Mouse (Mus musculus): Measurements from ENCODE around the gene Gm4924. TPM values are rescaled to one million over a fixed set of nuclear protein-coding genes. Genes with fewer than 3 reads are reported as not detected.
A peak's percentile ranks its signal among the peaks of the same experiment; 100 is the strongest.

Gene Gm4924
- total RNA-seq (2021) = 1 to 10 TPM; 1.6 to 1.9 TPM
- long read RNA-seq, experiment 1, partial matches to known transcripts = 0 of 1 reads
- long read RNA-seq, experiment 1, other reads (novel, unspliced or antisense) = 1 of 1 reads
- long read RNA-seq, experiment 2, partial matches to known transcripts = 0 of 1 reads
- long read RNA-seq, experiment 2, other reads (novel, unspliced or antisense) = 1 of 1 reads

GRCm38 (mm10) chr10:82354083-82355010, at the start of gene Gm4924:
Gene Gm4924, plus strand, starts transcription at chr10:82354255.
- DNase-seq = peak; percentile 70
- intact Hi-C loops (cut with DNase I; ENCODE audit: low total_unique reads) = no loop called here

GRCm38 (mm10) chr10:82316482-82316881, 37.6 kb upstream of the Gm4924 start, which contains the start of gene 4932415D10Rik:
Gene 4932415D10Rik, minus strand, starts transcription at chr10:82316582.
- no peak for DNase-seq
- intact Hi-C loops (cut with DNase I; ENCODE audit: low total_unique reads) = no loop called here

- intact Hi-C loops (cut with DNase I; ENCODE audit: low total_unique reads) = no loop called here
- DNase-seq = no peak
These were observed 33.9 kb upstream of the Gm4924 start for GRCm38 (mm10) chr10:82320134-82320533.

- intact Hi-C loops (cut with DNase I; ENCODE audit: low total_unique reads) = no loop called here
- no peak for DNase-seq
These were observed 24.2 kb upstream of the Gm4924 start for GRCm38 (mm10) chr10:82329826-82330225.

- intact Hi-C loops (cut with DNase I; ENCODE audit: low total_unique reads) = no loop called here
- no peak for DNase-seq
These were observed 1.3 kb downstream of the Gm4924 start for GRCm38 (mm10) chr10:82355401-82355800.

GRCm38 (mm10) chr10:82361911-82362310, 7.9 kb downstream of the Gm4924 start:
- intact Hi-C loops (cut with DNase I; ENCODE audit: low total_unique reads) = no loop called here
- DNase-seq = no peak

GRCm38 (mm10) chr10:82382992-82383391, 28.9 kb downstream of the Gm4924 start:
- DNase-seq = no peak
- intact Hi-C loops (cut with DNase I; ENCODE audit: low total_unique reads) = no loop called here

GRCm38 (mm10) chr10:82409511-82409910, 55.5 kb downstream of the Gm4924 start:
- intact Hi-C loops (cut with DNase I; ENCODE audit: low total_unique reads) = no loop called here
- DNase-seq = no peak

GRCm38 (mm10) chr10:82423631-82424030, 69.6 kb downstream of the Gm4924 start:
- intact Hi-C loops (cut with DNase I; ENCODE audit: low total_unique reads) = no loop called here
- DNase-seq = no peak

Other genes with a start within 250 kb of the Gm4924 start
- gene AU041133, start 226.2 kb upstream of the Gm4924 start, total RNA-seq (2021) = 1 to 10 TPM; 1.9 to 2.0 TPM
- 1 to 10 TPM; 5.7 to 6.8 TPM for gene Zfp938, start 113.0 kb upstream of the Gm4924 start, total RNA-seq (2021)
- not detected for gene 4932415D10Rik, start 37.7 kb upstream of the Gm4924 start, total RNA-seq (2021)
- gene Gm1553, start 138.4 kb downstream of the Gm4924 start, total RNA-seq (2021) = not detected

All from gastrocnemius, postnatal 14 days (tissue).